Mouse (Mus musculus): Measurements from ENCODE around the gene Ccdc151. TPM values are rescaled to one million over a fixed set of nuclear protein-coding genes. Genes with fewer than 3 reads are reported as not detected.
A peak's percentile ranks its signal among the peaks of the same experiment; 100 is the strongest.

The Ccdc151 gene
- polyA plus RNA-seq, 1 experiment = 0.13 TPM

- TF ChIP-seq MYOD1 (IDR thresholded peaks at IDR 0.05; ENCODE audit: control insufficient read depth in 1 of 3, insufficient read length in 2 of 3, low read depth in 2 of 3) (no peak), SRF (IDR thresholded peaks at IDR 0.05; ENCODE audit: control insufficient read depth, insufficient read length, low read depth) (no peak), POLR2A (IDR thresholded peaks at IDR 0.05; ENCODE audit: insufficient read length, low read depth) (no peak), MYOG (IDR thresholded peaks at IDR 0.05; ENCODE audit: control insufficient read depth in 1 of 3, insufficient read depth in 1 of 3, insufficient read length in 2 of 3, low read depth in 2 of 3) (no peak), REST (IDR thresholded peaks at IDR 0.05; ENCODE audit: insufficient read depth, insufficient read length) (no peak), MAX (IDR thresholded peaks at IDR 0.05; ENCODE audit: low read depth) (no peak), TCF12 (IDR thresholded peaks at IDR 0.05; ENCODE audit: insufficient read depth, poor library complexity, severe bottlenecking) (no peak), POLR2AphosphoS2 (IDR thresholded peaks at IDR 0.05; ENCODE audit: insufficient read length, low read depth) (no peak), USF1 (IDR thresholded peaks at IDR 0.05; ENCODE audit: low read depth) (no peak), TCF3 (IDR thresholded peaks at IDR 0.05; ENCODE audit: insufficient read length, low read depth) (no peak), CEBPB (IDR thresholded peaks at IDR 0.05; ENCODE audit: insufficient read depth, poor library complexity, severe bottlenecking) (no peak)
- H3K36me3 ChIP-seq (ENCODE audit: control insufficient read depth, insufficient read depth) = no peaks in the 10 kb centered on the region
- no peak overlapping the region for H3ac ChIP-seq (ENCODE audit: control insufficient read depth, insufficient read length)
- H3K4me3 ChIP-seq = no peak overlapping the region
- H3K4me2 ChIP-seq (ENCODE audit: low read depth) = no peak overlapping the region
- no peaks in the 10 kb centered on the region for H3K27me3 ChIP-seq (ENCODE audit: control insufficient read depth, insufficient read depth, insufficient read length)
- no peaks in the 10 kb centered on the region for H3K79me2 ChIP-seq (ENCODE audit: control insufficient read depth, insufficient read depth)
Measured at GRCm38 (mm10) chr9:22017208-22017825, 14.9 kb upstream of the Ccdc151 start.

- Histone ChIP-seq H3K36me3 (ENCODE audit: control insufficient read depth, insufficient read depth) (peaks cover 4% of the 10 kb centered on the region), H3K79me2 (ENCODE audit: control insufficient read depth, insufficient read depth) (no peaks in the 10 kb centered on the region), H3K4me2 (ENCODE audit: low read depth) (no peak overlapping the region), H3K27me3 (ENCODE audit: control insufficient read depth, insufficient read depth, insufficient read length) (no peaks in the 10 kb centered on the region), H3ac (ENCODE audit: control insufficient read depth, insufficient read length) (no peak overlapping the region), H3K4me3 (no peak overlapping the region)
- TF ChIP-seq USF1 (IDR thresholded peaks at IDR 0.05; ENCODE audit: low read depth) (no peak), POLR2A (IDR thresholded peaks at IDR 0.05; ENCODE audit: insufficient read length, low read depth) (no peak), MAX (IDR thresholded peaks at IDR 0.05; ENCODE audit: low read depth) (no peak), MYOD1 (IDR thresholded peaks at IDR 0.05; ENCODE audit: control insufficient read depth in 1 of 3, insufficient read length in 2 of 3, low read depth in 2 of 3) (no peak), MYOG (IDR thresholded peaks at IDR 0.05; ENCODE audit: control insufficient read depth in 1 of 3, insufficient read depth in 1 of 3, insufficient read length in 2 of 3, low read depth in 2 of 3) (no peak), POLR2AphosphoS2 (IDR thresholded peaks at IDR 0.05; ENCODE audit: insufficient read length, low read depth) (no peak), REST (IDR thresholded peaks at IDR 0.05; ENCODE audit: insufficient read depth, insufficient read length) (no peak), E2F4 (IDR thresholded peaks at IDR 0.05; ENCODE audit: insufficient read depth) (no peak), CEBPB (IDR thresholded peaks at IDR 0.05; ENCODE audit: insufficient read depth, poor library complexity, severe bottlenecking) (no peak), TCF3 (IDR thresholded peaks at IDR 0.05; ENCODE audit: insufficient read length, low read depth) (no peak), SRF (IDR thresholded peaks at IDR 0.05; ENCODE audit: control insufficient read depth, insufficient read length, low read depth) (no peak), TCF12 (IDR thresholded peaks at IDR 0.05; ENCODE audit: insufficient read depth, poor library complexity, severe bottlenecking) (no peak)
Measured at GRCm38 (mm10) chr9:22016245-22016644, 13.8 kb upstream of the Ccdc151 start.

GRCm38 (mm10) chr9:22012731-22013130, 10.3 kb upstream of the Ccdc151 start:
- Histone ChIP-seq H3K27me3 (ENCODE audit: control insufficient read depth, insufficient read depth, insufficient read length) (no peaks in the 10 kb centered on the region), H3K36me3 (ENCODE audit: control insufficient read depth, insufficient read depth) (peaks cover 9% of the 10 kb centered on the region), H3ac (ENCODE audit: control insufficient read depth, insufficient read length) (no peak overlapping the region), H3K79me2 (ENCODE audit: control insufficient read depth, insufficient read depth) (no peaks in the 10 kb centered on the region), H3K4me2 (ENCODE audit: low read depth) (no peak overlapping the region), H3K4me3 (no peak overlapping the region)
- TF ChIP-seq MYOG (IDR thresholded peaks at IDR 0.05; ENCODE audit: control insufficient read depth in 1 of 3, insufficient read depth in 1 of 3, insufficient read length in 2 of 3, low read depth in 2 of 3) (no peak), MYOD1 (IDR thresholded peaks at IDR 0.05; ENCODE audit: control insufficient read depth in 1 of 3, insufficient read length in 2 of 3, low read depth in 2 of 3) (no peak), REST (IDR thresholded peaks at IDR 0.05; ENCODE audit: insufficient read depth, insufficient read length) (no peak), TCF12 (IDR thresholded peaks at IDR 0.05; ENCODE audit: insufficient read depth, poor library complexity, severe bottlenecking) (no peak), CEBPB (IDR thresholded peaks at IDR 0.05; ENCODE audit: insufficient read depth, poor library complexity, severe bottlenecking) (no peak)

- no peaks in the 10 kb centered on the region for H3K27me3 ChIP-seq (ENCODE audit: control insufficient read depth, insufficient read depth, insufficient read length)
- no peak overlapping the region for H3K4me3 ChIP-seq
- peaks cover 18% of the 10 kb centered on the region for H3K36me3 ChIP-seq (ENCODE audit: control insufficient read depth, insufficient read depth)
- H3ac ChIP-seq (ENCODE audit: control insufficient read depth, insufficient read length) = no peak overlapping the region
- TF ChIP-seq TCF3 (IDR thresholded peaks at IDR 0.05; ENCODE audit: insufficient read length, low read depth) (no peak), POLR2AphosphoS2 (IDR thresholded peaks at IDR 0.05; ENCODE audit: insufficient read length, low read depth) (no peak)
- H3K79me2 ChIP-seq (ENCODE audit: control insufficient read depth, insufficient read depth) = no peaks in the 10 kb centered on the region
- H3K4me2 ChIP-seq (ENCODE audit: low read depth) = no peak overlapping the region
Measured at GRCm38 (mm10) chr9:22011055-22011454, 8.6 kb upstream of the Ccdc151 start.

- Histone ChIP-seq H3K27me3 (ENCODE audit: control insufficient read depth, insufficient read depth, insufficient read length) (no peaks in the 10 kb centered on the region), H3K36me3 (ENCODE audit: control insufficient read depth, insufficient read depth) (peaks cover 12% of the 10 kb centered on the region), H3K4me2 (ENCODE audit: low read depth) (no peak overlapping the region), H3K4me3 (peak overlapping the region; percentile 70), H3K79me2 (ENCODE audit: control insufficient read depth, insufficient read depth) (peaks cover 8% of the 10 kb centered on the region), H3ac (ENCODE audit: control insufficient read depth, insufficient read length) (no peak overlapping the region)
- no peak for TF ChIP-seq MYOD1 (IDR thresholded peaks at IDR 0.05; ENCODE audit: control insufficient read depth in 1 of 3, insufficient read length in 2 of 3, low read depth in 2 of 3)
- no peak for TF ChIP-seq POLR2AphosphoS2 (IDR thresholded peaks at IDR 0.05; ENCODE audit: insufficient read length, low read depth)
- no peak for TF ChIP-seq REST (IDR thresholded peaks at IDR 0.05; ENCODE audit: insufficient read depth, insufficient read length)
- no peak for TF ChIP-seq SRF (IDR thresholded peaks at IDR 0.05; ENCODE audit: control insufficient read depth, insufficient read length, low read depth)
- no peak for TF ChIP-seq TCF3 (IDR thresholded peaks at IDR 0.05; ENCODE audit: insufficient read length, low read depth)
- TF ChIP-seq USF1 (IDR thresholded peaks at IDR 0.05; ENCODE audit: low read depth) = no peak
- no peak for TF ChIP-seq MAX (IDR thresholded peaks at IDR 0.05; ENCODE audit: low read depth)
- no peak for TF ChIP-seq E2F4 (IDR thresholded peaks at IDR 0.05; ENCODE audit: insufficient read depth)
- no peak for TF ChIP-seq CEBPB (IDR thresholded peaks at IDR 0.05; ENCODE audit: insufficient read depth, poor library complexity, severe bottlenecking)
- no peak for TF ChIP-seq MYOG (IDR thresholded peaks at IDR 0.05; ENCODE audit: control insufficient read depth in 1 of 3, insufficient read depth in 1 of 3, insufficient read length in 2 of 3, low read depth in 2 of 3)
- TF ChIP-seq TCF12 (IDR thresholded peaks at IDR 0.05; ENCODE audit: insufficient read depth, poor library complexity, severe bottlenecking) = no peak
Measured at GRCm38 (mm10) chr9:22004546-22004945, 2.1 kb upstream of the Ccdc151 start.

Measured in myocyte (in vitro differentiated cells).